Mouse (Mus musculus) ovary, postnatal 14 days (tissue): ENCODE data around the gene Sympk.

Source experiments
- DNase-seq: peaks from one replicate; pipeline ENCODE4 v3.0.0; 2022; ENCODE audit warnings: low spot score

The Sympk gene

DNA sequence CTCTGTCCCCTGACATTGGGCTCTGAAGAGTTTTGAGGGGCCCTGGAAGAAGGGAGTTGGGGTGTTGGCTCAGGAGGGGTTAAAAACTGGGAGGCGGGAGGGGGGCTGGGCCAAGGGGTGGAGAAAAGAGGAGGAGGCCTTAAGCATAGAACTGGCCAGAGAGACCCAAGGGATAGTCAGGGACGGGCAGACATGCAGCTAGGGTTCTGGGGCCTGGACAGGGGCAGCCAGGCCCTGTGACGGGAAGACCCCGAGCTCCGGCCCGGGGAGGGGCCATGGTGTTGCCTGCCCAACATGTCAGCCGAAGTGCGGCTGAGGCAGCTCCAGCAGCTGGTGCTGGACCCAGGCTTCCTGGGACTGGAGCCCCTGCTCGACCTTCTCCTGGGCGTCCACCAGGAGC is 59.5 kb downstream of the Sympk start, which contains the start of gene Dmpk:
TSS of gene Dmpk (plus strand) at position 149 of the 400 bp plus-strand sequence.
- no peak for DNase-seq

DNA sequence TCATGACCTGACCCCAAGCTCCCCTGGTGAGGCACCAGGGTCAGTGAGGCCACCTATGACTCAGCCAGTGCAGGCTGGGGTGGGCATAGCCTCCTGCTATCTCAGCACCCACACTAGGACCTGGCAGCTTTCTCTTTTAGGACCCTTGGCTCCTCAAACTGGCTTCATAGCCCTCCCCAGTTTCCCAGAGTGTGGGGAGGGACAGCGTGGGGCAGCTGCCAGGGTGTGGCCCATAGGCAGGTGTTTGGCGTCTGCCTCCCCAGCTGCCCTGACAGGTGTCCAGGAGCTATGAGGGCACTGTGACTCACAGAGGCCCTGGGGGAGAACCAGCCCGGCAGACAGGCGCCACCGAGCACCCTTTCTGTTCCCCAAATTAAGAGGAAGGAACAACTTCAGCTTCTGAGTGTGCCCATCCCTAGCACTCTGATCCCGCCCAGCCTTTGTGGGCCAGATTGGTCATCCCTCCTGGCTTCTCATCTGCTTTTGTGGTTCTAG is 60.1 kb downstream of the Sympk start:
- no peak for DNase-seq

DNA sequence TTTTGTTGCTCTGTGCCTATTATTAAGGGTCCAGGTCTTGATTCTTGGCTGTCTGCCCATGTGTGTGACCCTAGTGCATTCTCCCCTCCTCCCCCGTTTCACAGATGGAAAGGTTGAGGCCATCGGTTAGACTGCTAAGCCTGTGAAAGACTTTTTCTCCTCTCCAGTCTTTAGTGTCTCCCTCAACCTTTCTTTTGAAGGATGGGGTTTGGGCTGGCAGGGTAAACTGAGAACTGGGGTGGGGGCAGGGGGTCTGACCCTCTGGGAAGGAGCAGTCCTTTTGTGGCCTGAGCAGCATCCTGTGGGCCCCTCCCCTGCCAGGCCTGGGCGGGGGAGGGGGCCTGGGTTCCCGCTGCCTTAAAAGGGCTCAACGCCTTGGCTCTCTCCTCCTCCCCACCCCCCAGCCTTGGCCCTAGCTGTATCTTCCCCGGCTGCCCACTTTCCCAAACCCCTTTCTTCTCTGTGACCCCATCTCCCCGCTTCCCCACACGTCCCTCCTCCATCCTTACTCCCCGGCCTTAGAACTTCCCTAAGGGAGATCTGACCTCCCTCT is 60.8 kb downstream of the Sympk start:
- no peak for DNase-seq

DNA sequence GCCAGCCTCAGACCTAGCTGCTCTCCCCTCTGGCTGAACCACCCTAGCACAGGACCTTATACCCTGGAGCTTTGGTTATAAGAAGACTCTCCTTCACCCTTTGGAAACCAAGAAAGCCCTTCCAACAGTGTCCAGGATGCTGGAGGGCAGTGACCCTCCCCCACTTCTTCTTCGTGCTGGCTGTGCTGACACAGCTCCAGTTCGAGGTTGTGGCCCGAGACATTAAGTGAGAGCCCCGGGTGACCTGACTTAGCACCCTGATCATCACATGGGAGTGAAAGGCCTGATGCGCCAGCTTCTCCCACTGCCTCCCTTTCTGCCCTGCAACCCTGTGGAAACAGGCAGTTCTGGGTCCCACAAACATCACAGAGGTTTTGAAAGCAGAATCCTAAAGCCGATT is 61.3 kb downstream of the Sympk start:
- DNase-seq, result no peak

DNA sequence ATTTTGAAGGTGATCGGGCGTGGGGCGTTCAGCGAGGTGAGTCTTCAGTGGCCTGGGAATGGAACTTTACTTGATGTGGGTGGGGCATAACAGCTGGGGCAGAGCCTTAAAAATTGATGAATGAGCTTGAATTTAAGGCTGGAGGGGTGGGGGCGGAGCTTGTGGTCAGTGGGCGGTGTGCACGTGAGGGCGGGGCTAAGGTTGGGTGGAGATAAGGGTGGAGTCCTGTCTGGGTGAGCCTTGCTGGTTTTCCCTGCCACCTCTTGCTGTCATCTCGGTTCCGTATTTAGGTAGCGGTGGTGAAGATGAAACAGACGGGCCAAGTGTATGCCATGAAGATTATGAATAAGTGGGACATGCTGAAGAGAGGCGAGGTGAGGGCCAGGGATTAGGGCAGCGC is 61.9 kb downstream of the Sympk start:
- no peak for DNase-seq

DNA sequence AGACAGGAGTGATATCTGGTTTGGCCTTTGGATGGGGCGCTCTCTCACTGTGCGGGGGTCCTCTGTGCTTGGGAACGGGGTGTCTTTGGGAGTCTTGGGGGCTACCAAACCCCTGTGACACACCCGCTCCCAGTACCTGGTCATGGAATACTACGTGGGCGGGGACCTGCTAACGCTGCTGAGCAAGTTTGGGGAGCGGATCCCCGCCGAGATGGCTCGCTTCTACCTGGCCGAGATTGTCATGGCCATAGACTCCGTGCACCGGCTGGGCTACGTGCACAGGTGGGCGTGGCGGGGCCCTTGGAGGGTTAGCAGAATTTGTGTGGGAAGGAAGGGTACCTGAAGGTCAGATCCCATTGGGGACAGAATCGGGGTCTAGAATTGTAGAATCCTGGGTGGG is 62.6 kb downstream of the Sympk start:
- no peak for DNase-seq

DNA sequence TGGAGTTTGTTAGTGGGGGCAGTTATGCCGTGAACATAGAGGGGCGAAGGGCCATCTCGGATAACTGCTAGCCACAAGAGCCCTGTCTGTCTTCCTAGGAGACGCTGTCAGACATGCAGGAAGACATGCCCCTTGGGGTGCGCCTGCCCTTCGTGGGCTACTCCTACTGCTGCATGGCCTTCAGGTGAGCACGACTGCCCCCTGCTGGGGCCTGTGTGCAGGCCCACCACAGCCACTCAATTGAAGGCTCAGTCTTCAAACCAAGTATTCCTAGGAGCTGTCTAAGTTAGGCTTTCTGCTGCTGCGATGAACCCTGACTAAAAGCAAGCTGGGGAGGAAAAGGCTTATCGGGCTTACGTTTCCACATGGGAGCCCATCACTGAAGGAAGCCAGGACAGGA is 64.6 kb downstream of the Sympk start:
- DNase-seq, result no peak

DNA sequence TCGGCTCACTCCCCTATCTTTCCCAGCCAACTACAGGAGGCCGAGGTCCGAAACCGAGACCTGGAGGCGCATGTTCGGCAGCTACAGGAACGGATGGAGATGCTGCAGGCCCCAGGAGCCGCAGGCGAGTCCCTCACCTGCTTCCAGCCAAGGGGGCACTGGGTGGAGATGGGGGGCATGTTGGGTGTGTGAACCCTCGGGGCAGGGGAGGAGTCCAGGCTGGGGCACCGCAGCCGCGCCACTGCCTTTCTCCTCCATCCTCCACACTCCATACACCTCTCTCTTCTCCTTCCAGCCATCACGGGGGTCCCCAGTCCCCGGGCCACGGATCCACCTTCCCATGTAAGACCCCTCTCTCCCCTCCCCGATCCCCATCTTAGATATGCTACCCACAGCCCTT is 67.7 kb downstream of the Sympk start:
- DNase-seq, result no peak

DNA sequence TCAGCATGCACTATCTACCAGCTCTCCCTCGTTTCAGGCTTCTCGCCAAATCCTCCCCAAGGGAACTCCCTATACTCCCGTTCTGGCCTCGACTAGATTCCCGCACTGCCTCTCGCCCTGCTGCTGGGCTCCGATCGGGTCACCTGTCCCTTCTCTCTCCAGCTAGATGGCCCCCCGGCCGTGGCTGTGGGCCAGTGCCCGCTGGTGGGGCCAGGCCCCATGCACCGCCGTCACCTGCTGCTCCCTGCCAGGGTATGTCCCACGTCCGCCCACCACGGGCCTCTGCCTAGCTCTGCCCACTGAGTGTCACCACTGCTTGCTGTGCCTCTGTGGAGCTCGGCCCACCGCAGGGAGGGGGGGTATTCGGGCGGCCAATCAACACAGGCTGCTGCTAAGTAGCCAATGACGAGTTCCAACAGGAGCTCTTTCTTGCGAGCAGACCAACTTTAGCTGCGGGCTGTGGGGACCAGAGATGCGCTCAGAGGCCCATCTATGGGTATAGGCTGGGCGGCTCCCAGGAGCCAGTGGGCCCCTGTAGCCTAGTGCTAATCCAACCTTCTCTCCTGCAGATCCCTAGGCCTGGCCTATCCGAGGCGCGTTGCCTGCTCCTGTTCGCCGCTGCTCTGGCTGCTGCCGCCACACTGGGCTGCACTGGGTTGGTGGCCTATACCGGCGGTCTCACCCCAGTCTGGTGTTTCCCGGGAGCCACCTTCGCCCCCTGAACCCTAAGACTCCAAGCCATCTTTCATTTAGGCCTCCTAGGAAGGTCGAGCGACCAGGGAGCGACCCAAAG is 68.4 kb downstream of the Sympk start:
- no peak for DNase-seq

DNA sequence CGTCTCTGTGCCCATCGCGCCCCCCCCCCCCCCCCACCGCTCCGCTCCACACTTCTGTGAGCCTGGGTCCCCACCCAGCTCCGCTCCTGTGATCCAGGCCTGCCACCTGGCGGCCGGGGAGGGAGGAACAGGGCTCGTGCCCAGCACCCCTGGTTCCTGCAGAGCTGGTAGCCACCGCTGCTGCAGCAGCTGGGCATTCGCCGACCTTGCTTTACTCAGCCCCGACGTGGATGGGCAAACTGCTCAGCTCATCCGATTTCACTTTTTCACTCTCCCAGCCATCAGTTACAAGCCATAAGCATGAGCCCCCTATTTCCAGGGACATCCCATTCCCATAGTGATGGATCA is 69.0 kb downstream of the Sympk start:
- DNase-seq, result peak; percentile 89

DNA sequence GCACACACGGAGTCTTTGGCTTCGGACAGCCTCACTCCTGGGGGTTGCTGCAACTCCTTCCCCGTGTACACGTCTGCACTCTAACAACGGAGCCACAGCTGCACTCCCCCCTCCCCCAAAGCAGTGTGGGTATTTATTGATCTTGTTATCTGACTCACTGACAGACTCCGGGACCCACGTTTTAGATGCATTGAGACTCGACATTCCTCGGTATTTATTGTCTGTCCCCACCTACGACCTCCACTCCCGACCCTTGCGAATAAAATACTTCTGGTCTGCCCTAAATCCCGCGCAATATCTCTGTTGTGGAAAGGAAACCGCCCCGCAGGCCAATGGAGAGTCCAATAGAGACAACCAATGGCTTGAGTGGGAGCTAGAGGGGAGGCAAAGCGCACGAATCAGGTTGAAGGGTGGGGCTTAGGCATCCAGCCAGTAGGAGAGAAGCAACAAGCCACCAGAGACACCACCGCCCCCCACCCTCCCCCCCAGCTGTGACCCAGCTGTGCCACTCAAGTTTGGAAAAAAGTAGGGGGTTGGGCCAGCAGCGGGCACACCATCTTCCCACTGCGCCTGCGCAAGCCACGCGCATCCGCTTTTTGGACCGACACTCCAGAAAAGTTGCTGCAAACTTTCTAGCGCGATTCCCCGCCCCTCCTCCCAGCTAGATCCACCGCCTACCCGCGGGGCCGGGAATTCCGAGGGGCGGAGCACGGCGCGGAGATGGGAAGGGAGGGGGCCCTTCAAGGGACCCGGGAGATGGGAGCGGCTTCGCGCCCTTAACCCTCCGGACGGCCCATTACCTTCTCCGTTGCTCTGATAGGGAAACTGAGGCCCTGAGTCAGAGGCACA is 69.6 kb downstream of the Sympk start:
- DNase-seq, result peak; percentile 93

DNA sequence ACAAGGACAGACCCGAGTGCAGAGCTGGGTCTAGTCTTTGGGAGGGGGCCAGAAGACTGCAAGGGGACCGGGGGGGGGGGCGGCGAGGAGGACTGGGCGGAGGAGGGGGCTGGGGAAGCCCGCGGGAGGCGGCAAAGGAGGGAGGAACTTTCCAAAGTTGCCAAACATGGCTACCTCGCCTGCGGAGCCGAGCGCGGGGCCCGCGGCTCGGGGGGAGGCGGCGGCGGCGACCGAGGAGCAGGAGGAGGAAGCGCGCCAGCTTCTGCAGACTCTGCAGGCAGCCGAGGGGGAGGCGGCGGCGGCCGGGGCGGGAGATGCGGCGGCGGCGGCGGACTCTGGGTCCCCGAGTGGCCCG is 70.3 kb downstream of the Sympk start, which contains the start of gene Six5:
TSS of gene Six5 (plus strand) at position 124 of the 355 bp plus-strand sequence.
- DNase-seq, result no peak

DNA sequence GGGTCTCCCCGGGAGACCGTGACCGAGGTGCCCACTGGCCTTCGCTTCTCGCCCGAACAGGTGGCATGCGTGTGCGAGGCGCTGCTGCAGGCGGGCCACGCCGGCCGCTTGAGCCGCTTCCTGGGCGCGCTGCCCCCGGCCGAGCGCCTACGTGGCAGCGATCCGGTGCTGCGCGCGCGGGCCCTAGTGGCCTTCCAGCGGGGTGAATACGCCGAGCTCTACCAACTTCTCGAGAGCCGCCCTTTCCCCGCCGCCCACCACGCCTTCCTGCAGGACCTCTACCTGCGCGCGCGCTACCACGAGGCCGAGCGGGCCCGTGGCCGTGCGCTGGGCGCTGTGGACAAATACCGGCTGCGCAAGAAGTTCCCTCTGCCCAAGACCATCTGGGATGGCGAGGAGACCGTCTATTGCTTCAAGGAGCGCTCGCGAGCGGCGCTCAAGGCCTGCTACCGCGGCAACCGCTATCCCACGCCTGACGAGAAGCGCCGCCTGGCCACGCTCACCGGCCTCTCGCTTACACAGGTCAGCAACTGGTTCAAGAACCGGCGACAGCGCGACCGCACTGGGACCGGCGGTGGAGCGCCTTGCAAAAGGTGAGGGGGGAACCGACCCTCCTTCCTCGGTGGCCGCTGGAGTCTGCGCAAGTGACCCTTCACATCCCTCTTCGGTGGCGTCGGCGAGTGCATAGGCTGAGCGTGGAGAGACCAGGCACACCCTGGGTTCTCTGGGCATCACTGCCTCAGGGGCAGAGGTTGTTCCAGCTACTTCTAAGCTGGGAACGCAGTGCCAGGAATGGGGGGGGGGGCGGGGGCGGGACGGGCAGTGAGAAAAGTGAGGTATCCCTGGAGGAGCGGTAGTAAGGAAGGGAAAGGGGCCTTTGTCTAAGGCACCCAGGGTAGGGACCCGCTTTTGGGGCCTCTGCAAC is 70.9 kb downstream of the Sympk start:
- DNase-seq, result peak; percentile 60

DNA sequence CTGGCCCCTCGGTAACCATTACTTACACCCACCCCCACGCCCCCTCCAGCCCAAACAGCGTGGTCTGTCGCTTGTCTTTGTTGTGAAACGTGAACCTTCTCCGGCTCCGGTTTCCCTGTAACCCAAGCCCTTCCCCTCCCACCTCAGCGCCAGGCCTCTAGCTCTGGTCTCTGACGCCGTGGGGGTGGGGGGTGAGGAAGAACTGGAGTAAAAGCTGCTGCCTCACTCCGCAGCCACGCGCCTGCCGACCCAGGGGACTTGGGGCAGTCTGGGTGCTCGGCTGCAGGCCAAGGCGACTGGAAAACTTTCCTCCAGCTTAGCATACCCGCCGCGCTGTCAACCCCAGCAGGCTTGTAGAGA is 71.6 kb downstream of the Sympk start:
- DNase-seq, result peak; percentile 57

DNA sequence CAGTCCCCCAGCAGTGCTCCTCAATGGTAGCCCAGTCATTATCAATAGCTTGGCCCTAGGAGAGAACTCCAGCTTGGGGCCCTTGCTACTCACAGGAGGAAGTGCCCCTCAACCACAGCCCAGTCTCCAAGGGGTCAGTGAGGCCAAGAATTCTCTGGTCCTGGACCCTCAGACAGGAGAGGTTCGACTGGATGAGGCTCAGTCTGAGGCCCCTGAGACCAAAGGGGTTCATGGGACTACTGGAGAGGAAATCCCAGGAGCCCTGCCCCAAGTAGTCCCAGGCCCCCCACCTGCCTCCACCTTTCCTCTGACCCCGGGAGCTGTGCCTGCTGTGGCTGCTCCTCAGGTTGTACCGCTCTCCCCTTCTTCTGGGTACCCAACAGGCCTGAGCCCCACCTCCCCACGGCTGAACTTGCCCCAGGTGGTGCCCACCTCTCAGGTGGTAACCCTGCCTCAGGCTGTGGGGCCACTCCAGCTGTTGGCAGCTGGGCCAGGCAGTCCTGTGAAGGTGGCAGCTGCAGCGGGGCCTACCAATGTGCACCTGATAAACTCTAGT is 72.3 kb downstream of the Sympk start:
- DNase-seq, result no peak

DNA sequence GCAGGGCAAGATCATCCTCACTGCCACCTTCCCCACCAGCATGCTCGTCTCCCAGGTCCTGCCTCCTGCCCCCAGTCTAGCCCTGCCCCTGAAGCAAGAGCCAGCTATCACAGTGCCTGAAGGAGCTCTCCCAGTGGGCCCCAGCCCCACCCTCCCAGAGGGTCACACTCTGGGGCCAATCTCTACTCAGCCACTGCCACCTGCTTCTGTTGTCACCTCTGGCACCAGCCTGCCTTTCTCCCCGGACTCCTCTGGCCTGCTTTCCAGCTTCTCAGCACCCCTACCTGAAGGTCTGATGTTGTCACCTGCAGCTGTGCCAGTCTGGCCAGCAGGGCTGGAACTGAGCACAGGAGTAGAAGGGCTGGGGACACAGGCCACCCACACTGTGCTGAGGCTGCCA is 73.0 kb downstream of the Sympk start:
- DNase-seq, result no peak

DNA sequence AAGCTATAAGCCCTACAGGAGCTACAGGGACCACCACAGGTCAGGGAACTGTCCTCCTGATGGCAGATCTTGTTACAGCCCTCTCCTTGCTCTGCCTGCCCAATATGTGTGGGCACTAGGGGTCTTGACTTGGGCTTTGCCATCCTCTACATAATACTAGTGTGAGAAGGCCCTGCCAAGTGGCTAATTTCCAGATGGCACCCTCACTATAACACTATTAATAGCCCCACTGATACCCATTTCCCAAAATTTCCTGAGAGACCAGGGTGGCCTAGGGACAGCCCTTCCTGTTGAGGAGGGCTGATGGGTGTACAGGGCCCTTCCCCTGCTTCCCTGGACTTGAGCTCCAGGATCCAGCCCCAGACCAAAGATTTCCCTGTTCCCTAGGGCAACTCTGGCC is 73.7 kb downstream of the Sympk start:
- no peak for DNase-seq

DNA sequence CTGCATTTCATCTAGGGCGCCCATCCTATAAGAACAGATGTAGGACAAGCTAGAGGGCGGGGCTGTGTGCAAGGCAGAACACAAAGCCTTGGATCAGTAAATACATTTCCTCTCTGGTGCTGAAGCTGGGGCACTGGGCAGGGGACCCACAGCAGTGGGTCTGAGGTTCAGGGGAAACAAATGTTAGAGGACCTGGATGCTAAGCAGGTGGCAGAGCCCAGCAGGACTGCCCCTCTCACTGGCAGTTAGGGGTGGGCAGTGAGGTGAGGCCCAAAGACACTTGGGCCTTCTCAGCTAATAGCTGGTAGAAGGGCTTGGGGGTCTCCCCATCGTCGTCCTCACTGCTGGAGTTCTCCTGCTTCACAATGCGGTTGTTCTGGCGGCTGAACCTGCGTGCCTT is 74.6 kb downstream of the Sympk start:
- DNase-seq, result no peak

DNA sequence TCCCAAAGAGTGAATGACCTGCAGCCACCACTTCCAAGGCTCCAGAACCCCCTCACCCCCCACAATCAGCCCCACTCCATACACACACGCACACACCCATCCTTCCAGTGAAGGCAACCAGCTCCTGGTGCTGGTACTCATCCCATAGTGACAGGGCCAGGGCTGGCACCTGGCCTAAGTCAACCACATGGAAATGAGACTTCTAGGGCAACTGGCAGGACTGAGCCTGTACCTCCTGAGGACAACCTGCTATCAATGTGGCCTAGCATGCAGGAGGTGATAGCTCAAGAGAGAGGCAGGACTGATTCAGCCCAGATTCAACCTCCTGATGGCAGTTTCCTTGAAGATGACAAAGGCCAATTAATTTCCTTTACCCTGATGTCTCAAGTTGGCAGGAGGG is 76.1 kb downstream of the Sympk start:
- no peak for DNase-seq

DNA sequence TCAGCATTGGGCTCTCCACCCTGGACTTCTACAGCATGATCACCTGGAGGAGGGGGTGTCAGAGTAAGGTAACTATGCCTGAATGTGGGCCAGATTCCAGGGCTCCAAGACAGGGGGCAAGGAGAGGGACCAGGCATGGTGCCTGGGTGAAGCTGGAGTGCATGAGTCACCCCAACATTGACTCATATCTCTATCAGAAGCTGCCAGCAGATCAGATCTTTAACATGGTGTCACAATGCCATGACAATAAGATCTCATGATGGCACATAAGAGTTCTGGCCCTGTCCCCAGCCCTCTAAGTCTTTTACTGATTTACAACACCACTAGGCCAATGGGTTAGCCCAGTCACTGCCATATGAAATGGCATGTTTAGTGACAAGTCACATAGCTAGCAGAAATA is 79.6 kb downstream of the Sympk start:
- DNase-seq, result no peak
